ENCODE assay signal across 8 mouse cellular contexts in the genomic region with DNA sequence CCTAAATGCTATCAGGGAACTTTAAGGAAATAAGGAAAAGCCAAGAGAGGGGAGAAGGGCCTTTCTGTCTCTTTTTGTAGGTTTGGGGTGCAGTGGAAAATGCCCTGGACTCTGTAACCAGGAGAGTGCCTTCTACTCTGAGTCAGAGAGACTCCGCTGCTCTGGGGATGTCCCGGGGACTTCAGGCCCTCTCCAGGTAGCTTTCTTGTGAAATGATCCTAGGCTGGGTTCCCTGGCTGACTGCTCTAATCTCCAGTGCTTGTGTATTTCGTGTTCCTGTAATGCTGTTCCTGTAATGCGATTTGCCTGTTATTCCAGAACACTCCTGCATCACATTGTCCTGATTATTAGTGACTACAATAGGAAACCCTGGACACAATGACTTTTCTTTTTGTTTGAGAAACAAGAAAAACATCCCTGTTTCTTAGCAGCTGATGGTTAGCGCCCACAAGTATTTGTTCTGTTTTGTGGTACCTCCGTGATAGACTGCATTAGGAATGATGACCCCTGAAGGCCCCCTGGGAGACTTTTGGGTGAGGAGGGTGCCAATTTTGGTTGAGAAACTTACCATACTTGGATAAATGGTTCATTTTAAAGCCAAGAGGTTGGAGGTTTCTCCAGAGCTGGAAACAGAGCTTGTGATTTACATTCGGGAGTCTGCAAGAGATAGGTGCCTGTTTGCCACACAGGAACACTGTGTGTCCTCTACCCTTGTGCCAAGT. TPM values are rescaled to one million over a fixed set of nuclear protein-coding genes. Genes with fewer than 3 reads are reported as not detected.
DNase-seq lines count a peak whose midpoint lies in the region; TF ChIP-seq lines count a peak whose summit lies in the region.

No protein-coding gene starts in this region.

- no peaks in the 10 kb centered on the region for H3K36me3 ChIP-seq in hindbrain, embryonic 10.5 days
- H3K36me3 ChIP-seq in midbrain, embryonic 10.5 days: no peaks in the 10 kb centered on the region

- WGBS in bone marrow, adult 2 months: 17% methylated on average over 7 of the region's 7 CpGs
- 34% methylated on average over 7 of the region's 7 CpGs for WGBS in hindbrain, embryonic 10.5 days
- 29% methylated on average over 7 of the region's 7 CpGs for WGBS in midbrain, embryonic 10.5 days

- TF ChIP-seq POLR2A in bone marrow, adult 2 months (IDR thresholded peaks at IDR 0.05; ENCODE audit: borderline replicate concordance, control insufficient read depth, low read depth, low read length): no peak

- H3K4me3 ChIP-seq in left cerebral cortex, adult 2 months: peak overlapping the region; percentile 86
- peak overlapping the region; percentile 71 for H3K4me3 ChIP-seq in bone marrow, adult 2 months (replicated peaks; ENCODE audit: control insufficient read depth, low read depth, low read length)
- peak overlapping the region; percentile 88 for H3K4me3 ChIP-seq in hindbrain, embryonic 10.5 days
- H3K4me3 ChIP-seq in midbrain, embryonic 10.5 days: peak overlapping the region; percentile 87

- H3K9me3 ChIP-seq in hindbrain, embryonic 10.5 days: no peaks in the 10 kb centered on the region
- no peaks in the 10 kb centered on the region for H3K9me3 ChIP-seq in midbrain, embryonic 10.5 days (replicated peaks)

- no peak for DNase-seq in left cerebral cortex, adult 2 months (ENCODE audit: extremely low spot score in 1 of 2, low spot score in 2 of 2)
- no peak for DNase-seq in left cerebral cortex, adult 8-10 months (ENCODE audit: low spot score in 2 of 2)
- DNase-seq in hindbrain, embryonic 10.5 days (ENCODE audit: low spot score): peak; percentile 9
- peak; percentile 14 for DNase-seq in midbrain, embryonic 10.5 days (ENCODE audit: low spot score)
- no peak for DNase-seq in left cerebral cortex, postnatal 10 days (ENCODE audit: extremely low spot score in 1 of 2, low spot score in 2 of 2)
- DNase-seq in ovary, postnatal 10 days (ENCODE audit: low spot score): no peak
- DNase-seq in ovary, postnatal 36 days (ENCODE audit: low spot score): no peak

- peaks cover 2% of the 10 kb centered on the region; the same call in 1 of the 2 replicates for H3K4me1 ChIP-seq in bone marrow, adult 2 months (ENCODE audit: control insufficient read depth, insufficient read depth, low read length)
- H3K4me1 ChIP-seq in hindbrain, embryonic 10.5 days (replicated peaks): peaks cover 16% of the 10 kb centered on the region
- H3K4me1 ChIP-seq in midbrain, embryonic 10.5 days: peaks cover 19% of the 10 kb centered on the region

- intact Hi-C loops in left cerebral cortex, adult 2 months (cut with DNase I): loop anchor here (5.0 kb wide), 1 partner anchor 200 kb away; the partner anchor contains the start of genes Marf1 and Nde1
- intact Hi-C loops in left cerebral cortex, postnatal 10 days (cut with DNase I): no loop called here

- peak overlapping the region; percentile 86 for H3K27ac ChIP-seq in left cerebral cortex, adult 2 months
- no peak overlapping the region for H3K27ac ChIP-seq in bone marrow, adult 2 months (ENCODE audit: control insufficient read depth, insufficient read depth, low read depth, low read length, poor library complexity)
- H3K27ac ChIP-seq in hindbrain, embryonic 10.5 days: peak overlapping the region; percentile 93
- peak overlapping the region; percentile 90 for H3K27ac ChIP-seq in midbrain, embryonic 10.5 days (replicated peaks)

- TF ChIP-seq CTCF in left cerebral cortex, adult 2 months (IDR thresholded peaks at IDR 0.05): no peak
- TF ChIP-seq CTCF in bone marrow, adult 2 months (IDR thresholded peaks at IDR 0.05; ENCODE audit: control insufficient read depth, insufficient read depth, low read length): no peak

- H3K27me3 ChIP-seq in hindbrain, embryonic 10.5 days (ENCODE audit: insufficient read depth, poor library complexity, severe bottlenecking): no peaks in the 10 kb centered on the region
- no peaks in the 10 kb centered on the region for H3K27me3 ChIP-seq in midbrain, embryonic 10.5 days (ENCODE audit: low read depth, poor library complexity, severe bottlenecking)

RNA-seq across cellular contexts. Expression of gene Abcc1, which starts 0.9 kb away (rescaled TPM):
- 10 to 100 TPM; 16.4 to 18.4 TPM for total RNA-seq in left cerebral cortex, adult 2 months (2021)
- total RNA-seq in left cerebral cortex, adult 8-10 months (2022): 10 to 100 TPM; 16.2 to 19.0 (median 18.6) TPM
- polyA plus RNA-seq in bone marrow, adult 2 months (2011; ENCODE audit: insufficient read depth, insufficient read length, low replicate concordance, missing spikeins): 3.9 and 9.1 TPM in 2 replicates
- polyA plus RNA-seq in hindbrain, embryonic 10.5 days (2016; fragmentation: Nextera tagmentation; extraction: Ambion mirVana): 8.3 and 9.9 TPM in 2 replicates
- polyA plus RNA-seq in midbrain, embryonic 10.5 days (2016; fragmentation: Nextera tagmentation; extraction: Ambion mirVana): 7.1 and 8.2 TPM in 2 replicates
- total RNA-seq in left cerebral cortex, postnatal 10 days (2021): 10 to 100 TPM; 17.3 to 19.6 TPM

RNA-seq across cellular contexts. Expression of gene Fopnl, which starts 45.1 kb away (rescaled TPM):
- 10 to 100 TPM; 48.6 to 50.0 TPM for total RNA-seq in left cerebral cortex, adult 2 months (2021)
- 10 to 100 TPM; 45.9 to 51.1 (median 48.2) TPM for total RNA-seq in left cerebral cortex, adult 8-10 months (2022)
- 45.6 and 59.1 TPM in 2 replicates for polyA plus RNA-seq in bone marrow, adult 2 months (2011; ENCODE audit: insufficient read depth, insufficient read length, low replicate concordance, missing spikeins)
- polyA plus RNA-seq in hindbrain, embryonic 10.5 days (2016; fragmentation: Nextera tagmentation; extraction: Ambion mirVana): 143 and 164 TPM in 2 replicates
- 143 and 169 TPM in 2 replicates for polyA plus RNA-seq in midbrain, embryonic 10.5 days (2016; fragmentation: Nextera tagmentation; extraction: Ambion mirVana)
- total RNA-seq in left cerebral cortex, postnatal 10 days (2021): 10 to 100 TPM; 54.4 to 60.7 TPM

Comparison
In these comparisons a context has a peak if more than half of its experiments do, and no peak if none do; other contexts are left out.
1. DNase-seq: peak in hindbrain, embryonic 10.5 days (single experiment) and midbrain, embryonic 10.5 days (single experiment); none in left cerebral cortex, adult 2 months (0 of 2), left cerebral cortex, adult 8-10 months (0 of 2), left cerebral cortex, postnatal 10 days (0 of 2), ovary, postnatal 10 days (single experiment) and ovary, postnatal 36 days (single experiment).
2. Peak in every context shown above with its lines, with median percentiles within 50 percentile points of each other: H3K4me3 ChIP-seq.